Mouse (Mus musculus): Measurements from ENCODE around the gene Snrnp70. TPM values are rescaled to one million over a fixed set of nuclear protein-coding genes. Genes with fewer than 3 reads are reported as not detected.

The Snrnp70 gene
- total RNA-seq, 2 experiments from 2014 or later, result 203 to 223 TPM

DNA sequence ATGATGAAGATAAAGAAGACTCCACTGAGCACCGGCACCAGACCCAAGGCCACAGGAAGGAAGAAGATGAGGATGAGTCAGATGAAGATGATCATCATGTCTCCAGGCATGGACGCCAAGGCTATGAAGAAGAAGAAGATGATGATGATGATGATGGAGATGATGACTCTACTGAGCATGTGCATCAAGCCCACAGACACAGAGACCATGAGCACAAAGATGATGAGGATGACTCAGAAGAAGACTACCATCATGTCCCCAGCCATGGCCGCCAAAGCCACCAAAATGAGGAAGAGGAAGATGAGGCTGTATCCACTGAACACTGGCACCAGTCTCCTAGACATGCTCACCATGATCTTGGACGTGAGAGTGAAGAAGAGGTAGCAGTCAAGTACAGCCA, 59.2 kb downstream of the Snrnp70 start:
- DNase-seq, result no peak

DNA sequence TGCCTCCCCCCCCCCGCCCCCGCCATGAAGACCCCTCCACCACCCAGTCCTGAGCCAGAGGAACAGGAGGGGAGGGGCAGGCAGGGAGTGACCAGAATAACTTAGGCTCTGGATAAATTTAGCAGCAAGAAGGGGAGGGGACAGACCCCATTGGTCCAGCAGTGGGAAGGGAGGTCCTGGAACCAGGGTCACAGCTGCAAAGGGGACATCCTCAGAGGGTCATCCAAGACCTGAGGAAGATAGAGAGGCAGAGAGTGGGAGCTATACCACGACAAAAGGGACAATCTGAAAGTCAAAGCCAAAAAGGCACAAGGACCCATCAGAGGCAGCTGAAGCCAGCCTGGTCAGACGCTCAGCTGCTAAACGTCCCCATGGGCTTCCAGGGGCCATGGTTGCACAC, 60.5 kb downstream of the Snrnp70 start, which contains the start of gene Hrc:
TSS of gene Hrc (plus strand) at position 235 of the 400 bp plus-strand sequence.
- DNase-seq, result peak; percentile 54

DNA sequence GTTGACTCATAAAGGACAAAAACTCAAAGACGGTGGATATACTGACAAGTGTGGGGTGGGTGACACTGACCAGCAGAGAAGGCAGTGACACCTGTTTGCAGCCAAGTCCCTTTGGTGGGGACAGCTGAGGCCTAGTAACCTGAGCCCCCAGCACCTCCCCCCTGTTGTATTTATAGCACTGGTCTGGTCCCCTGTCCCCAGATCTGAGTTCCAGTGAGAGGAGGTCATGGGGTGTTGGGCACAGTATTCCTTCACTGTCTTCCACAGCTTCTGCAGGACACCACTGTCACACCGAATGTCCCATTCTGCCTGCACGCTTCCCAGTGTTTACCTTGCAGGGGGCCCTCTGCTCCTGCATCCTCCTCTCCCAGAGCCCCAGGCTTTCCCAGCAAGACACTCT, 60.9 kb downstream of the Snrnp70 start:
- no peak for DNase-seq

DNA sequence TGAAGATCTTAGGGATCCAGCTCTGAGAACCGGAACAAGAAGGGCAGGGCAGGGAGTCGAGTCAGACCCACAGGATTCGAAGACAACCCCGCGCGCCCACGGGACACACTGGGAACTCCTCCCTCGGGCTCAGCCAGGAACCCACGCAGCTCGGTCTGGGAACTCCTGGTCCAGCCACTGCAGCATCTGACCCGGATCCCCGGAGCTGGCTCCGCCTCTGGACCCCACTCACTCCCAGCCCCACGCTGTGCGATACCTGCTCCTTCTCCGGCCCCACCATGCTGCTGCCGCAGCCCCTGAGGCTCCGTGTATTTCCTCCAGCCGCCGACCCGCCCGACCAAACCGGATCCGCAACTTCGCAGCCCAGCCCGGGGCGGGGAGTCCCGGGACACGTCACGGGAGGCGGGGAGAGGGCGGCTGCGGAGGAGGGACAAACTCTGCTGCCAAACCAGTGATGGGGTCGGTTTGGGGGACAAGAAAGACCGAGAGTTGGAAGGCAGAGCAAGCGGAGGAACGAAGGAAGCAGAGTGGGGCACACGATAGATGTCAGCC, 62.0 kb downstream of the Snrnp70 start, which contains the start of gene Trpm4:
TSS of gene Trpm4 (minus strand) at position 350 of the 552 bp plus-strand sequence.
- DNase-seq, result peak; percentile 93

DNA sequence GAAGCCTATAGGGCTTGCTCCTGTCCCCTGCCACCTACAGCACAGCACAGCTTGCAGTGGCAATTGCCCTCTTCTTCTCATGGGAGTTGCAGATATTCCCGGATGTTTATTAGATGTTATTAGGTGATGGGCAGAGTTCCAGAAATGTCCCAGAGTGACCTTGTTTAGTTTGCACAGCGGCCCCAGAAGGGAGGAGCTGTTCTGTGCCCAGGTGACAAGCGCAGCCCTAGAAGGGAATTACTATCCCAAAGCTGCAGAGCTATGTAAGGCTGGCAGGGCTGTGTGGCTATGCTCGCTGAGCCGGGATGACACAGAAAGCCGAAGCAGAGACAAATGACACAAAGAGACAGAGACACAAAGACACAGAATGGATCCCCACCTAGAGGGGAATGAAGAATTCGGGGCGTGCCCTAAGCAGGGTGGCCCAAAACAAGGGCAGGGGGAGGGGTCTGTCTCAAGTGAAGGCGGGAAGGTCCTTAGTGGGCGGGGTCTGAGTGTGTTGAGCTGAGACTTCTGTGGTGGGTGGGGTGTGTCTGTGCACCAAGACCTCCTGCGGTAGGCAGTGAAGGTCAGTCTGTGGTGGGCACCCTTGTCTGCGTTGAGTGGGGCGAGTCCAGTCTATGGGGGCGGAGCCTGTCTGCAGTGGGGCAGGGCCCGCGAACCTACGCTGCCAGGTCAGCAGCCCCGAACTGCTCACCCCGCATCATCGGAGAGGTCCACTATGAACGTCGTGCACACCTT, 62.7 kb downstream of the Snrnp70 start:
- DNase-seq, result peak; percentile 59

DNA sequence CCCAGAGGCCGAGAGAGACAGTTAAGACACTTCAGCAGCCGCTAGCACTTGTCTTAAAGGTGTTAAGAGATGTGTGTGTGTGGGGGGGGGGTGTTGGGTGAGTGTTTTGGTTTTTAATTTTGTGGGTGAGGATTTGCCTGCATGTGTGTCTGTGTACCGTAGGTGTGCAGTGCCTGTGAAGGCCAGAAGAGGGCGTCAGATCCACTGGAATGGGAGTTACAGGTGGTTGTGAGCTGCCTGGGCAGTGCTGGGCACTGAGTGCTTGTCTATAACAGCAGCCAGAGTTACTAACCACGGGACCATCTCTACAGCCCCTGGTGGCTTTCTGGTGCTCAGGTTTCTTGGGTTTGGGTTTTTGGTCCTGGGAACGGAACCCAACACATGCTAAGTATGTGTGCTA, 64.0 kb downstream of the Snrnp70 start:
- no peak for DNase-seq

DNA sequence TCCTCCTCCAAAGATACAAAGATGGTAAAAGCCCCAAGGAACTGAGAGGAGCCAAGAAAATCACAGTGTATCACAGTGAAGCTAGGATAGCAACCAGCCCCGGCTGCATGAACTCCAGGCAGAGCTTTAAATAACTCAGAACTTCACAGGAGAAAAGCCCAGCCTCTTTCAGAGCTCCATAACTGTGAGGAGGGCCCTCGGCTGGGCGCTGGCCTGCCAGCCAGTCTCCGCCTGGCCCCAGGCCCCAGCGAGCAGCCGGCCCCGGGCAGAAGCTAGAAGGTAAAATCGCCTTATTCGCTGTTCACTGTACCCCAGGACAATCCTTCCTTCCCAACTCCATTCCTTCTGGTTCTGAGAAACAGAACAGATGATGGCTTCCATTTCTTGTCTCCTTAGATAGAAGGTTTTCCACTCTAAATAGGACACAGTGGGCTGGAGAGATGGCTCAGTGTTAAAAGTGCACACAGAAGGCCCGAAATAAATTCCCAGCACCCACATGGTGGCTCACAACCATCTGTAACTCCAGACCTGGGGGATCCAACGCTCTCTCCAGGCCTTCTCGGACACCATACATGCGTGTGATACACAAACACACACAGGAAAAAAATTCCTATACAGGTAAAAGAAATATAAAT, 66.6 kb downstream of the Snrnp70 start:
- DNase-seq, result peak; percentile 45

Other genes starting within 250 kb of the Snrnp70 start
- gene Pih1d1, start 241.4 kb downstream of the Snrnp70 start, total RNA-seq (2021), result 10 to 100 TPM; 58.5 to 67.0 TPM
- gene Aldh16a1, start 241.2 kb downstream of the Snrnp70 start, total RNA-seq (2021), result 10 to 100 TPM; 44.8 to 53.8 TPM
- gene Slc17a7, start 231.8 kb downstream of the Snrnp70 start, total RNA-seq (2021), result 10 to 100 TPM in 1 of 2 experiments, 1 to 10 TPM in 1; 9.1 to 12.4 TPM
- gene Gfy, start 216.2 kb downstream of the Snrnp70 start, total RNA-seq (2021), result not detected
- gene Pth2, start 214.7 kb downstream of the Snrnp70 start, total RNA-seq (2021), result not detected
- gene Ccdc155, start 190.8 kb downstream of the Snrnp70 start, total RNA-seq (2021), result under 1 TPM in 1 of 2 experiments, not detected in 1; 0.25 TPM
- not detected for gene Dkkl1, start 183.6 kb downstream of the Snrnp70 start, total RNA-seq (2021)
- 10 to 100 TPM; 66.4 to 69.4 TPM for gene Tead2, start 180.0 kb downstream of the Snrnp70 start, total RNA-seq (2021)
- 1 to 10 TPM; 2.1 to 3.6 TPM for gene Cd37, start 156.6 kb downstream of the Snrnp70 start, total RNA-seq (2021)
- under 1 TPM in 1 of 2 experiments, not detected in 1; 0.18 TPM for gene Slc6a16, start 154.7 kb downstream of the Snrnp70 start, total RNA-seq (2021)
- not detected for gene Slc6a21, start 118.2 kb downstream of the Snrnp70 start, total RNA-seq (2021)
- 10 to 100 TPM; 26.2 to 29.2 TPM for gene Trpm4, start 62.0 kb downstream of the Snrnp70 start, total RNA-seq (2021)
- gene Hrc, start 60.5 kb downstream of the Snrnp70 start, total RNA-seq (2021), result 100 to 1,000 TPM; 182 to 202 TPM
- under 1 TPM; 0.26 to 0.34 TPM for gene Ppfia3, start 28.7 kb downstream of the Snrnp70 start, total RNA-seq (2021)
- 1 to 10 TPM; 1.5 to 2.4 TPM for gene Lin7b, start 25.2 kb downstream of the Snrnp70 start, total RNA-seq (2021)
- under 1 TPM; 0.43 to 0.59 TPM for gene Kcna7, start 9.9 kb upstream of the Snrnp70 start, total RNA-seq (2021)
- under 1 TPM; 0.17 to 0.43 TPM for gene Ntf5, start 18.0 kb upstream of the Snrnp70 start, total RNA-seq (2021)
- gene Lhb, start 25.1 kb upstream of the Snrnp70 start, total RNA-seq (2021), result not detected
- gene Gys1, start 39.1 kb upstream of the Snrnp70 start, total RNA-seq (2021), result 10 to 100 TPM; 82.7 to 90.3 TPM
- 10 to 100 TPM; 38.7 to 39.3 TPM for gene Ruvbl2, start 42.4 kb upstream of the Snrnp70 start, total RNA-seq (2021)
- 100 to 1,000 TPM; 302 to 316 TPM for gene Ftl1, start 64.1 kb upstream of the Snrnp70 start, total RNA-seq (2021)
- 10 to 100 TPM; 48.6 to 50.7 TPM for gene Bax, start 71.2 kb upstream of the Snrnp70 start, total RNA-seq (2021)
- gene Tulp2, start 86.1 kb upstream of the Snrnp70 start, total RNA-seq (2021), result 1 to 10 TPM in 1 of 2 experiments, not detected in 1; 1.1 TPM
- gene Gm45808, start 91.1 kb upstream of the Snrnp70 start, total RNA-seq (2021), result 1 to 10 TPM; 2.0 to 2.1 TPM
- 1 to 10 TPM; 3.5 to 4.7 TPM for gene Dhdh, start 93.1 kb upstream of the Snrnp70 start, total RNA-seq (2021)
- 100 to 1,000 TPM; 121 to 131 TPM for gene Nucb1, start 114.7 kb upstream of the Snrnp70 start, total RNA-seq (2021)
- 10 to 100 TPM; 40.7 to 42.1 TPM for gene Ppp1r15a, start 130.5 kb upstream of the Snrnp70 start, total RNA-seq (2021)
- 1 to 10 TPM; 3.6 to 4.0 TPM for gene Plekha4, start 130.6 kb upstream of the Snrnp70 start, total RNA-seq (2021)
- under 1 TPM in 1 of 2 experiments, not detected in 1; 0.20 TPM for gene Hsd17b14, start 159.2 kb upstream of the Snrnp70 start, total RNA-seq (2021)
- gene Bcat2, start 174.4 kb upstream of the Snrnp70 start, total RNA-seq (2021), result 10 to 100 TPM; 56.1 to 64.7 TPM
- gene Fgf21, start 219.7 kb upstream of the Snrnp70 start, total RNA-seq (2021), result not detected
- not detected for gene Fut1, start 221.5 kb upstream of the Snrnp70 start, total RNA-seq (2021)
- gene Izumo1, start 226.1 kb upstream of the Snrnp70 start, total RNA-seq (2021), result under 1 TPM; 0.56 to 0.60 TPM
- gene Rasip1, start 231.7 kb upstream of the Snrnp70 start, total RNA-seq (2021), result 10 to 100 TPM; 50.0 to 50.5 TPM
- 10 to 100 TPM in 1 of 2 experiments, 1 to 10 TPM in 1; 8.8 to 11.7 TPM for gene Mamstr, start 244.2 kb upstream of the Snrnp70 start, total RNA-seq (2021)

Data from heart, postnatal 4 days (tissue).